Mouse (Mus musculus) lung, adult 2 months (tissue): ENCODE measurements around the gene Sertad4.

Source experiments
- CTCF ChIP-seq: fragments of 200-500 bp; IDR thresholded peaks from 2 replicates; pipeline ENCODE4 v1.5.1; 2011; ENCODE audit warnings: mild to moderate bottlenecking, low read length, control low read depth; ENCODE audit not compliant: insufficient read depth
- POLR2A ChIP-seq: fragments of 200-500 bp; IDR thresholded peaks from 2 replicates; pipeline ENCODE4 v1.6.1; 2011; ENCODE audit warnings: low read depth, mild to moderate bottlenecking, control low read depth, low read length, borderline replicate concordance; ENCODE audit errors: extremely low read depth

DNA sequence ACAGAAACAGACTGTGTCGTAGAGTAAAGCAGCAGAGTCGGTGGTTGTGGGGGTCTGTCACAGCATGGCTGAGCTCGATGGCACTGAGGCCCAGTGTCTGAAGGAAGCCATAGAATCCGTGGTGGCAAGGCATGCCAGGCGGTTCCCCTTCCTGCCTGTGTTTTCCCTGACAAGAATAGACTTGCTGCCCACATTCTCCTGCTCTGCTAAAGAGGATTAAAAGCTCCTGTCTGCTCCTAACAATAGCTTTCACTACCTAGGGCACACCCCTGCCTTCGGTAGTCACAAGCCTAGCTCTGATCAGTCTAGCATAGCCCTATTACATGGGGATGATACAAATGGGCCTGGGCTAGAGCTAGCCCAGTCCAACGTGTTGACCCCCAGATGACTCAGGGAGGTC, 26.6 kb downstream of the Sertad4 start:
- no peak for TF ChIP-seq CTCF
- TF ChIP-seq POLR2A: no peak
